Mouse (Mus musculus) megakaryocyte, embryonic 14.5 days (primary cell): Measurements from ENCODE around the gene Erfe.

ENCODE experiments used
- FLI1 ChIP-seq: IDR thresholded peaks from 2 replicates; pipeline ENCODE4 v1.6.1; 2012; ENCODE audit warnings: low read length, inconsistent platforms, mixed read lengths
- GATA1 ChIP-seq: IDR thresholded peaks from 3 replicates; pipeline ENCODE4 v1.6.1; 2012; ENCODE audit warnings: mixed read lengths, low read length, inconsistent platforms, borderline replicate concordance

GRCm38 (mm10) chr1:91350841-91351240, 15.4 kb upstream of the Erfe start, which contains the start of gene Klhl30:
- TF ChIP-seq GATA1 (no peak), FLI1 (no peak)
